Mouse (Mus musculus) heart, adult 8-10 months (tissue): ENCODE results near the gene Exoc8. TPM values are rescaled to one million over a fixed set of nuclear protein-coding genes. Genes with fewer than 3 reads are reported as not detected.
A peak's percentile ranks its signal among the peaks of the same experiment; 100 is the strongest.

Source experiments
- DNase-seq: peaks from one replicate; pipeline ENCODE4 v3.0.0; 2022; ENCODE audit warnings: low spot score
- total RNA-seq, 4 experiments: library from RNA; stranded (reverse); gene quantifications; 2 replicates each; pipeline ENCODE4 v1.2.4; 2022

Exoc8 gene
- total RNA-seq, 4 experiments from 2014 or later = 18.5 to 22.5 (median 19.7) TPM

GRCm38 (mm10) chr8:124909936-124910335, 12.4 kb upstream of the Exoc8 start:
- peak; percentile 63 for DNase-seq

- no peak for DNase-seq
These were observed 8.0 kb upstream of the Exoc8 start for GRCm38 (mm10) chr8:124905482-124905881.

GRCm38 (mm10) chr8:124903198-124903597, 5.7 kb upstream of the Exoc8 start:
- DNase-seq = no peak

- no peak for DNase-seq
These were observed 873 bp upstream of the Exoc8 start for GRCm38 (mm10) chr8:124898251-124898905.

GRCm38 (mm10) chr8:124896632-124897385, 696 bp downstream of the Exoc8 start:
- DNase-seq = peak; percentile 74

- no peak for DNase-seq
These were observed 1.4 kb downstream of the Exoc8 start for GRCm38 (mm10) chr8:124896010-124896631.

GRCm38 (mm10) chr8:124892596-124892995, 4.9 kb downstream of the Exoc8 start:
- DNase-seq = no peak

- no peak for DNase-seq
These were observed 9.1 kb downstream of the Exoc8 start for GRCm38 (mm10) chr8:124888385-124888784.

- no peak for DNase-seq
These were observed 18.5 kb downstream of the Exoc8 start for GRCm38 (mm10) chr8:124878946-124879526.

GRCm38 (mm10) chr8:124878141-124878540, 19.4 kb downstream of the Exoc8 start:
- DNase-seq = no peak

- no peak for DNase-seq
These were observed 24.8 kb downstream of the Exoc8 start for GRCm38 (mm10) chr8:124872690-124873089.

- DNase-seq = no peak
These were observed 25.4 kb downstream of the Exoc8 start for GRCm38 (mm10) chr8:124872081-124872480.

- DNase-seq = no peak
These were observed 26.0 kb downstream of the Exoc8 start for GRCm38 (mm10) chr8:124871474-124871873.

GRCm38 (mm10) chr8:124869708-124870107, 27.8 kb downstream of the Exoc8 start:
- no peak for DNase-seq

- DNase-seq = no peak
These were observed 30.4 kb downstream of the Exoc8 start for GRCm38 (mm10) chr8:124867126-124867525.

GRCm38 (mm10) chr8:124866669-124867068, 30.8 kb downstream of the Exoc8 start:
- DNase-seq = no peak

GRCm38 (mm10) chr8:124863729-124864128, 33.8 kb downstream of the Exoc8 start:
- DNase-seq = no peak

- no peak for DNase-seq
These were observed 34.3 kb downstream of the Exoc8 start for GRCm38 (mm10) chr8:124863163-124863677.

- DNase-seq = peak; percentile 93
These were observed 35.0 kb downstream of the Exoc8 start, which contains the start of the genes Gnpat and 2810004N23Rik for GRCm38 (mm10) chr8:124862321-124863162. Gene Gnpat, plus strand, starts transcription at chr8:124863033. Gene 2810004N23Rik, minus strand, starts transcription at chr8:124863120.

- peak; percentile 49 for DNase-seq
These were observed 37.3 kb downstream of the Exoc8 start for GRCm38 (mm10) chr8:124860188-124860587.

- DNase-seq = no peak
These were observed 38.0 kb downstream of the Exoc8 start for GRCm38 (mm10) chr8:124859466-124859865.
